Mouse (Mus musculus) spleen, adult 2 months (tissue): ENCODE measurements around the gene Nckap5. TPM values are rescaled to one million over a fixed set of nuclear protein-coding genes. Genes with fewer than 3 reads are reported as not detected.

Experiments
- DNase-seq, 2 experiments: peaks; one replicate each; pipeline versions ENCODE4 v3.0.0 to v3.0.0-alpha.2; 2012 to 2021; ENCODE audit warnings: low spot score in 2 of 2, low read depth in 1 of 2
- H3K27ac ChIP-seq: fragments of 200-500 bp; 2 replicates; pipeline ENCODE4 v1.5.1; 2012; ENCODE audit warnings: low read length, inconsistent platforms; ENCODE audit not compliant: insufficient read depth
- H3K27me3 ChIP-seq: fragments of 200-500 bp; 2 replicates; pipeline ENCODE4 v1.6.1; 2012; ENCODE audit warnings: mild to moderate bottlenecking, moderate library complexity, low read length, inconsistent platforms; ENCODE audit not compliant: control insufficient read depth, insufficient read depth
- H3K36me3 ChIP-seq: fragments of 200-500 bp; 2 replicates; pipeline ENCODE4 v1.6.1; 2012; ENCODE audit warnings: mild to moderate bottlenecking, low read length, inconsistent platforms; ENCODE audit not compliant: control insufficient read depth, insufficient read depth
- H3K4me1 ChIP-seq: fragments of 200-500 bp; 2 replicates; pipeline ENCODE4 v1.6.1; 2011; ENCODE audit warnings: inconsistent platforms; ENCODE audit not compliant: control insufficient read depth, insufficient read depth, insufficient read length
- H3K4me3 ChIP-seq: fragments of 200-500 bp; 2 replicates; pipeline ENCODE4 v1.5.1; 2011; ENCODE audit warnings: mild to moderate bottlenecking, inconsistent platforms; ENCODE audit not compliant: insufficient read depth, insufficient read length; ENCODE audit errors: extremely low read depth
- CTCF ChIP-seq: fragments of 200-500 bp; IDR thresholded peaks from 2 replicates; pipeline ENCODE4 v1.5.1; 2011; ENCODE audit warnings: mild to moderate bottlenecking, inconsistent platforms; ENCODE audit not compliant: insufficient read depth, insufficient read length, insufficient replicate concordance; ENCODE audit errors: extremely low read depth
- POLR2A ChIP-seq: fragments of 200-500 bp; IDR thresholded peaks from 2 replicates; pipeline ENCODE4 v1.6.1; 2011; ENCODE audit warnings: low read depth, low read length, inconsistent platforms
- WGBS: fragments of 180-500 bp; shearing (Covaris S2); methylation state at CpG from one replicate; pipeline ENCODE4 v1.1.7; 2018; 5-methylcytosine and 5-hydroxymethylcytosine counted together
- polyA plus RNA-seq: library from polyadenylated mRNA; depleted of rRNA; stranded (reverse); fragments of >200 nt; gene quantifications from 2 replicates; pipeline ENCODE4 v1.2.3, GENCODE M21; 2012; rRNA removed

Nckap5 gene
- polyA plus RNA-seq, result 0.26 and 0.47 TPM in 2 replicates

GRCm38 (mm10) chr1:126830031-126830927 is at the start of gene Nckap5:
Nckap5 (minus strand) TSS chr1:126830799.
- Histone ChIP-seq H3K4me3 (no peak within 1 kb of the TSS), H3K27ac (no peak within 1 kb of the TSS), H3K4me1 (no peaks in the 10 kb centered on the region), H3K36me3 (no peaks in the 10 kb centered on the region), H3K27me3 (0 out of 2 replicates have a peak, but pooled peaks cover 1% of the 10 kb centered on the region)
- DNase-seq, result no peak
- WGBS, result 6% methylated on average over 35 of the region's 35 CpGs
- TF ChIP-seq CTCF (no peak), POLR2A (no peak)

DNA sequence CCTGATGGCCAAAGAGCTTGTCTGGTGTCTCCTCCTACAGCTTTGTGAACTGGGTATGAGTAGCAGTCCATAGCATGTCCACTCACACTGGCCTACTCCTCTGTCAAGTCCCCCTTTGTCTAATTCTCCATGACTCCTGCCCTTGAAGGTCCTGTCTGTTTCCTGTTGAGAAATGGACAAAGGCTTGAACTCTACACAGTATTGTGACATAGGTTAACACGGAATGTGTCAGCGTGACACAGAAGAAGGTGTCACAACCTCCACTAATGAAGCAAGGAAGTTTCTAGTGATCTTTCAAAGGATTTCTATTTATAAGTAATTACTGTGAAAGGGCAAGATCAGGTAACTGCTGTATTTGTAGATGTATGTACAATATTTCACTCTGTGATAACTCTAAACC is 46.9 kb upstream of the Nckap5 start:
- H3K27ac ChIP-seq, result no peak overlapping the region
- H3K27me3 ChIP-seq, result no peaks in the 10 kb centered on the region
- 94% methylated on average over 2 of the region's 2 CpGs for WGBS
- H3K4me3 ChIP-seq, result no peak overlapping the region
- no peaks in the 10 kb centered on the region for H3K4me1 ChIP-seq
- no peak for DNase-seq
- TF ChIP-seq POLR2A, result no peak
- no peak for TF ChIP-seq CTCF
- H3K36me3 ChIP-seq, result no peaks in the 10 kb centered on the region

DNA sequence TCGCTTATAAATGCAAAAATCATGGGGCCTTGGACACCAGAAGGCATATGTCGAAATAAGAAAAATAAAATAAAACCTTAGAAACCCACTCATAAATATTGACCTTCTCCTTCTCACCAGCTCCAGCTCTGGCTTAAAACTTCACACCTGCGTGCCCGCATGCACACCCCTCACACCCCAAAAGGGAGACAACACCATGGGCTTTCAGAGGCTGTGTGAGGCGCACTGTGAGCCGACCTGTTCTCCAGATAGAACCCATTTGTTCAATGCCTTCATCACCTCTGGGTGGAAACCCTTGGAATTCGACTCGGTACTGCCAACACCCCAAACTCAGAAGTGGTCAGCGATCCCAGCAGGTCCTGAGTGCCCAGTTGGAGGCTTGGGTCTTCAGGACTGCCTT is 37.8 kb upstream of the Nckap5 start:
- no peaks in the 10 kb centered on the region for H3K36me3 ChIP-seq
- no peaks in the 10 kb centered on the region for H3K27me3 ChIP-seq
- no peak for TF ChIP-seq POLR2A
- no peak for TF ChIP-seq CTCF
- 90% methylated on average over 9 of the region's 9 CpGs for WGBS
- H3K27ac ChIP-seq, result no peak overlapping the region
- no peaks in the 10 kb centered on the region for H3K4me1 ChIP-seq
- no peak overlapping the region for H3K4me3 ChIP-seq
- no peak for DNase-seq

GRCm38 (mm10) chr1:126867912-126868311 is 37.3 kb upstream of the Nckap5 start:
- Histone ChIP-seq H3K36me3 (no peaks in the 10 kb centered on the region), H3K4me1 (no peaks in the 10 kb centered on the region), H3K4me3 (no peak overlapping the region), H3K27ac (no peak overlapping the region), H3K27me3 (no peaks in the 10 kb centered on the region)
- TF ChIP-seq POLR2A, result no peak
- no peak for TF ChIP-seq CTCF
- no peak for DNase-seq
- 94% methylated on average over 5 of the region's 5 CpGs for WGBS

- whole genome bisulfite sequencing, result 81% methylated on average over 7 of the region's 7 CpGs
- Histone ChIP-seq H3K36me3 (no peaks in the 10 kb centered on the region), H3K27ac (no peak overlapping the region), H3K27me3 (no peaks in the 10 kb centered on the region), H3K4me3 (no peak overlapping the region), H3K4me1 (no peaks in the 10 kb centered on the region)
- DNase-seq, result no peak
- no peak for TF ChIP-seq CTCF
- no peak for TF ChIP-seq POLR2A
Observed at GRCm38 (mm10) chr1:126865591-126866086, 35.0 kb upstream of the Nckap5 start.

DNA sequence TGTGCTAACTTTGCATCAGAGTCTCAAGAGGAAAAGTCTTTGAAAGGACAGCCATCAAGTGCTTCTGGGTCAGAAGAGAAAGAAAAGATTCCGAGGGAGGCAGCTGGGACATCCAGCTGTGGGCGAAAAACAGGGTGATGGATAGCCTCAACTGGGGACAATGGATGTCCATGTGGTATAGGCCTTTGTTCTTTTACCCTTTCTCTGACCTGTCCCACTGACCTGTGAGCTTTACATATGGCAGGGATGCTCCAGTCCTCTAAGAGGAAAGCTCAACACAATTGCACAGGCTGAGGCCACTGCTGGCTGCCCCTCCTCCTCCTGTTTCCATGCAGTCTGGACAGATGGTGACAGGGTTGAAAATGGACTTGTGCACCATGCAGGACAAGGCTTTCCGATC is 31.2 kb upstream of the Nckap5 start:
- no peak for DNase-seq
- Histone ChIP-seq H3K4me3 (no peak overlapping the region), H3K36me3 (no peaks in the 10 kb centered on the region), H3K27ac (no peak overlapping the region), H3K4me1 (no peaks in the 10 kb centered on the region), H3K27me3 (no peaks in the 10 kb centered on the region)
- TF ChIP-seq POLR2A, result no peak
- no peak for TF ChIP-seq CTCF
- WGBS, result 88% methylated on average over 3 of the region's 3 CpGs

- H3K4me3 ChIP-seq, result no peak overlapping the region
- no peak for TF ChIP-seq CTCF
- no peak for TF ChIP-seq POLR2A
- WGBS, result 87% methylated on average over 4 of the region's 4 CpGs
Observed at GRCm38 (mm10) chr1:126860537-126860936, 29.9 kb upstream of the Nckap5 start.

More at GRCm38 (mm10) chr1:126860537-126860936, 29.9 kb upstream of the Nckap5 start:
- no peak for DNase-seq
- no peaks in the 10 kb centered on the region for H3K4me1 ChIP-seq
- no peaks in the 10 kb centered on the region for H3K36me3 ChIP-seq
- no peaks in the 10 kb centered on the region for H3K27me3 ChIP-seq
- H3K27ac ChIP-seq, result no peak overlapping the region
